Mouse (Mus musculus) liver (tissue): ENCODE measurements around the gene Dbnl.
"Not testable (repeated sequence)": the region's sequence is repeated elsewhere in the genome, so short reads cannot be mapped to it uniquely, and the experiment has no call there.

Experiments used
- DNase-seq: peaks from one replicate; pipeline ENCODE4 v3.0.0-alpha.2; 2020; ENCODE audit warnings: mixed read lengths

Gene Dbnl

GRCm38 (mm10) chr11:5796939-5797338, 8.7 kb downstream of the Dbnl start:
- no peak for DNase-seq

GRCm38 (mm10) chr11:5797371-5797770, 9.1 kb downstream of the Dbnl start:
- no peak for DNase-seq

GRCm38 (mm10) chr11:5797928-5798327, 9.6 kb downstream of the Dbnl start:
- DNase-seq = no peak

- no peak for DNase-seq
Measured at GRCm38 (mm10) chr11:5799621-5800490, 11.6 kb downstream of the Dbnl start.

GRCm38 (mm10) chr11:5801511-5801910, 13.2 kb downstream of the Dbnl start:
- no peak for DNase-seq

GRCm38 (mm10) chr11:5802005-5802404, 13.7 kb downstream of the Dbnl start:
- DNase-seq = no peak

GRCm38 (mm10) chr11:5802457-5803217, 14.3 kb downstream of the Dbnl start:
- DNase-seq = no peak

- DNase-seq = no peak
Measured at GRCm38 (mm10) chr11:5803551-5803981, 15.3 kb downstream of the Dbnl start, which contains the start of gene Pgam2. TSS of gene Pgam2 (minus strand) at chr11:5803733.

- DNase-seq = no peak
Measured at GRCm38 (mm10) chr11:5804174-5804573, 15.9 kb downstream of the Dbnl start.

- no peak for DNase-seq
Measured at GRCm38 (mm10) chr11:5805711-5806110, 17.4 kb downstream of the Dbnl start.

- no peak for DNase-seq
Measured at GRCm38 (mm10) chr11:5807956-5808355, 19.7 kb downstream of the Dbnl start.

GRCm38 (mm10) chr11:5809487-5809886, 21.2 kb downstream of the Dbnl start:
- DNase-seq = not testable (repeated sequence)

GRCm38 (mm10) chr11:5813381-5813780, 25.1 kb downstream of the Dbnl start:
- DNase-seq = no peak

- no peak for DNase-seq
Measured at GRCm38 (mm10) chr11:5819223-5819622, 30.9 kb downstream of the Dbnl start.

GRCm38 (mm10) chr11:5825432-5825831, 37.1 kb downstream of the Dbnl start:
- no peak for DNase-seq

- no peak for DNase-seq
Measured at GRCm38 (mm10) chr11:5827931-5828330, 39.6 kb downstream of the Dbnl start.

- no peak for DNase-seq
Measured at GRCm38 (mm10) chr11:5828509-5829191, 40.4 kb downstream of the Dbnl start.

- DNase-seq = no peak
Measured at GRCm38 (mm10) chr11:5829327-5829726, 41.0 kb downstream of the Dbnl start.

GRCm38 (mm10) chr11:5834506-5834905, 46.2 kb downstream of the Dbnl start:
- DNase-seq = no peak

GRCm38 (mm10) chr11:5835057-5835456, 46.8 kb downstream of the Dbnl start:
- DNase-seq = no peak

- DNase-seq = no peak
Measured at GRCm38 (mm10) chr11:5836126-5836525, 47.8 kb downstream of the Dbnl start.

- peak; percentile 95 for DNase-seq
Measured at GRCm38 (mm10) chr11:5837251-5838246, 49.3 kb downstream of the Dbnl start, which contains the start of gene Polm. TSS of gene Polm (minus strand) at chr11:5838016.
